Mouse (Mus musculus) myocyte (in vitro differentiated cells): ENCODE results near the gene Timp4.

ENCODE experiments used
- CEBPB ChIP-seq: IDR thresholded peaks from 2 replicates; pipeline ENCODE4 v1.6.1; 2011; ENCODE audit warnings: mild to moderate bottlenecking, moderate library complexity; ENCODE audit not compliant: poor library complexity, insufficient read depth, severe bottlenecking
- POLR2A ChIP-seq: IDR thresholded peaks from one replicate; pipeline ENCODE4 v1.6.1; 2011; ENCODE audit warnings: low read depth, mild to moderate bottlenecking, control low read depth, moderate library complexity; ENCODE audit not compliant: insufficient read length

DNA sequence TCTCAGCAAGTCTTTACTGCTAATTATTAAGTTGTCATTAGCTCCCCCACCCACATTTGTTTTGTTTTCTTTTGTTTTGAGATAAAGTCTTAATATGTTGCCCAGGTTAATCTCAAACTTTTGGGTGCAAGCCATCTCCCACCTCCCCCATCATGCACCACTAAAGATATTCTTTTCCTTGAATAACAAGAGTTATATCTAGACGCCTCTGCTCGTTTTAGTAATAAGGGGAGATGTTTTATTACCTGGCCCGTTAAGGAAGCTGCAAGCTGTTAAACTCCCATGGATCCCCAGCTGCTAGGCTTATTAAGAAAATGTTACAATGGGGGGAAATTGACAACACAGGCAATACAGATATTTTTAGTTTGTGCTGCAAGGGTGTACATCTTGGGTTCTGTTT lies 21.4 kb downstream of the Timp4 start:
- TF ChIP-seq POLR2A, result no peak
- no peak for TF ChIP-seq CEBPB
